Mouse (Mus musculus) frontal cortex, adult 2 months (tissue): ENCODE data around the gene Fn3k. TPM values are rescaled to one million over a fixed set of nuclear protein-coding genes. Genes with fewer than 3 reads are reported as not detected.

Experiments
- DNase-seq, 2 experiments: peaks; one replicate each; pipeline ENCODE4 v3.0.0; 2022; ENCODE audit warnings: low spot score in 1 of 2; ENCODE audit errors: extremely low spot score in 1 of 2
- polyA plus RNA-seq: library from polyadenylated mRNA; depleted of rRNA; stranded (reverse); fragments of >200 nt; gene quantifications from 2 replicates; pipeline ENCODE4 v1.2.3, GENCODE M21; 2012; rRNA removed

Gene Fn3k
- 42.5 and 44.7 TPM in 2 replicates for polyA plus RNA-seq

DNA sequence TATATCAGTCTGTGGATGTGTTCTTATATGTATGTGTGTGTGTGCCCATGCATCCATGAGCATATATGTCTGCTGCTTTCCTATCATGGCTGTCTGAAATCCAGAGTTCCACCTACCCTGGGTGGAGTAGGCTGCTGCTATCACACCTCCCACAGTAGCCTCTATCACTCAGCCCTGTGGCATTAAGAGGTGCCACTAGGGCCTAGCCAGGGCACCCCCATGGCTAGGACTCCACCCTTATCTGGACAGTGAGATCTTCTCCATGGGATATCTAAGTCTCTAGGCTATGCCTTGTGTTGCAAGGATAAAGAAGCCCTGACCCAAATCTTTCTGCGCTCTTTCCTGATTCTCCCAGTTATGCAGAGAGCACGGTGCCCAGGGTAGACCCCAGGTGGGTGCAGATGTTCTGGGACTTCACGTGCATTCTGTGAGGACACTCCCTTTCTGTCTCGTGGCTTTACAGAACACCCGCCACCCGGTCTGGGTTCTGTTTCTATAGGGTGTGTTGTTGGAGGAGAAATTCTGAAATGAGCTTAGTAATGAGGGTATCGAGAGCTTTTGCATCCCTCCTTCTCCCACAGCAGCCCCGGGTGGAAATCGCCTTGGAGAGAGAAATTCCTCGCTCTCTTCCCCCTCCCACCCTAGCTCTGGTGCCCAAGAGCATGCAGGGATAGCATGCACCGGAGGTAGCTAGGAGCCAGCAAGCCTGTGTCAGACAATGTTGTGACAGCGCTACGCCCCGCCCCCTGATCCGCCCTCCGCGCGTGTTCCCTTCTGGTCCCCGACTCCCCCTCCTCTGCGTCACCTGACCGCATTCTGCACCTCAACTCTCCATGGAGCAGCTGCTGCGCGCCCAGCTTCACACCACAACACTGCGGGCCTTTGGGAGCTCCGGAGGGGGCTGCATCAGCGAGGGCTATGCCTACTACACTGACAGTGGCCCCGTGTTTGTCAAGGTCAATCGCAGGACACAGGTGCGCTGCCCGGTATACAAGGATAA lies at the start of gene Fn3k:
TSS of gene Fn3k (plus strand) at position 758 of the 1,000 bp plus-strand sequence.
- DNase-seq: peak; percentile 95 to 97

GRCm38 (mm10) chr11:121387750-121388553 lies 46.8 kb upstream of the Fn3k start, which contains the start of gene Rab40b:
Gene Rab40b (minus strand): TSS chr11:121388251.
- peak; percentile 98 for DNase-seq

DNA sequence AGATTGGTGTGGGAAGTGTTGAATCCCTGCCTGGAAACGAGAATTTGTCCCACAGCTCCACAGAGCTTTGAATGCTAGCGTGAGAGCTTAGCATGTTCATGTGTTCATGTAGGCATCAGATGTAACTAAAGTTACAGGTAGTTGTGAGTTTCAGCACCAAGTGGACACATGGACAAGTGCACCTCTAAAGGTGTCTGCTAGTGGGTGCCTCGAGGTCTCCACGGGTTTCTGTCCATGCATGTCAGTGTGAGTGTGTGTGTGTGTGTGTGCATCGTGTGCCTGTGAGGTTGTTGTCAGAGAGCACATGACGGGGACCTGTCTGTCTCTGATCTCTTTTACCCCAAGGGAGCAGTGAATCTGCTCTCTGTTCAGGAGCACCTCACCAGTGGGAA lies 46.2 kb upstream of the Fn3k start:
- no peak for DNase-seq

- no peak for DNase-seq
These were observed 43.9 kb upstream of the Fn3k start for GRCm38 (mm10) chr11:121390793-121391192.

GRCm38 (mm10) chr11:121392405-121392804 lies 42.3 kb upstream of the Fn3k start:
- no peak for DNase-seq

DNA sequence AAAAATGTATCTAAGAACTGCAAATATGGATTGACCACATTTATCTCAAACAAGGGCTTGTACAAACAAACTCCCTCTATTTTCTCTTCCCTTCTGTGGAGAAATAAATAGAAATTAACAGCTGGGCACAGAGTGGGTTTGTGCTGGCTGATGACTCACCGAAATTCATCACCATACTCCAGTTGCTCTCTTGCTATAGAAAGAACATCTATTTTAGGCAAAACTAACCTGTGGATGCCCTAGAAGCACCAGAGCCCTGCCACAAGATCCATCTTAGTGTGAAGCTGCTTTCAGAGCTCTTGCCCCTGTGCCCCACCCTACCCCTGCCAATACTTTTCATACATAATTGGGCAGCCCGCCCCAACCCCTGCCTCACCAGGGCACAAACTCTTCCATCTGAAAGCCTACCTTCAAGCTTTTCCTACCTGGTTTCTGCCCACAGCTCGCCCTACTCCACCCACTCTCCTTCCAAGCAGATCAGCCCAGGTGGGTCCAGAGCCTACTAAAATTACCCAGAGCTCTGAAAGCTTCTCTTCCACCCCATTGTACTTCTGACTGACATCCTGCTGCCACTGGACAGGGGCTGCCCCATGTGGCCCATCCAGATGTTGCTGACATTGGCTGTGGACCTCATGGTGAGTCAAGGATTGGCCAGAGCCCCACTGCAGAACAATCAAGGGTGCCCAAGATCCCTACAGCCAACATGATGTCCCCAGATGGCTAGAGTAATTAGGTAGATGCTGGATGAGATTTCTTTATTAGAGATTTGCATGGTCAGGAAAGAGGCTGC lies 27.2 kb upstream of the Fn3k start:
- DNase-seq: peak; percentile 78 to 80

DNA sequence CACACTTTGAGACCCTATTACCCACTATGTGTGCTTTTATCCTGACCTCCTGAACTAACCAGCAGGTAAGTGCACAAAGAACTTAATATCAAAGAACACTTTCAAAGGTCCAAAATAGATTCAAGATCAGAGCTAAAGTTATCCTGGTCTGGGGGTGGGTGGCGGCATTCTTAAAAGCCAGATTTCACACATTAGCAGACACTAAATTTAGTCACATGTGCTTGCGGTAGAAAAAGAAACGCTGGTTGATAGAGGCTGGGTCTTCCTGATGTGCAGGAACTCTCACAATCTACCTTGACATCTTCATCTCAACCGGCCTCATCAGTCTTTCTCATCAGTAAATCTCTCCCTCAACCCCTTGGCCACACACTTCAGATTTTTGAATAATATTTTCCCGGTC lies 20.0 kb upstream of the Fn3k start:
- no peak for DNase-seq

- DNase-seq: no peak
These were observed 19.4 kb upstream of the Fn3k start for GRCm38 (mm10) chr11:121415351-121415750.

- no peak for DNase-seq
These were observed 16.7 kb upstream of the Fn3k start for GRCm38 (mm10) chr11:121417971-121418370.

- DNase-seq: peak; percentile 50 to 68
These were observed 15.8 kb upstream of the Fn3k start for GRCm38 (mm10) chr11:121418932-121419331.

DNA sequence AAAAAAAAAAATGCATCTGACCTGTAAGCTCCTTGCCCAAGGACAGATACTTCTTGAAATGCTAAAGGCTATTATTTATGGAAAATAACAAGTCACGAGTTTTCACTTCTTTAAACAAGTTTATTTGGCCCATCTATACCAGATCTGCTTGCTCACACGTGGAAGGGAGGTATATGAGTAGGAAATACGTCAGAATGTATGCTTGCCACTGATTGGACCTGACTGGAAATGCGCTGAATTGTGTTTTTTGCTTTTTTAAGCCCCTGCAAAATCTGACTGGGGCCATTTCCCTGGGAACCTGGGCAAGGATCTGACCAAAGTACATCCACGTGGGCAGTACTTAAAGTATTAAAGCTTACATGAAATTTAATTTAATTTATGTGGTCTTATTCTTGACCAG lies 14.3 kb upstream of the Fn3k start:
- no peak for DNase-seq

- peak; percentile 99 to 100 for DNase-seq
These were observed 13.7 kb upstream of the Fn3k start, which contains the start of gene Fn3krp for GRCm38 (mm10) chr11:121420830-121421552. Gene Fn3krp (plus strand): TSS chr11:121421401.

GRCm38 (mm10) chr11:121421553-121422173 lies 13.1 kb upstream of the Fn3k start:
- no peak for DNase-seq

DNA sequence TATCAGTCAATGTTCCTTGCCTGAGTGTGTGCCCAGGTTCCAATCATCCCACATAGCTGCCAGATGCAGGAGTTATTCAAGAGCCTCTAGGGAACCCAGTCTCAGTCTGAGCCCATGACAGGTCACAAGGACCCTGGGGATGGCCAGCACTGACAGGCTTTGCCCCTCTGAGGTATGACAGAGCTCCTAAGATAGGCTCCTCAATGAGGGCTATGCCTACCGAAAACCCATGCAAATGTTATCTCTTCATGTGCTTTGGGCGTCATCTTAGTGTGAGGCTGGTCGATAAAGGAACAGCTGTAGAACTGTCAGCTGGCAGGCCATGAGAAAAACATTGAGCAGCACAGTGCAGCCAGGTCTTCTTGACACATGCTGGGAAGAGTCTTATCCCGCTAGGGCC lies 1.3 kb upstream of the Fn3k start:
- no peak for DNase-seq

GRCm38 (mm10) chr11:121437236-121437635 lies 2.5 kb downstream of the Fn3k start:
- DNase-seq: no peak

GRCm38 (mm10) chr11:121439686-121440292 lies 5.1 kb downstream of the Fn3k start:
- no peak for DNase-seq

DNA sequence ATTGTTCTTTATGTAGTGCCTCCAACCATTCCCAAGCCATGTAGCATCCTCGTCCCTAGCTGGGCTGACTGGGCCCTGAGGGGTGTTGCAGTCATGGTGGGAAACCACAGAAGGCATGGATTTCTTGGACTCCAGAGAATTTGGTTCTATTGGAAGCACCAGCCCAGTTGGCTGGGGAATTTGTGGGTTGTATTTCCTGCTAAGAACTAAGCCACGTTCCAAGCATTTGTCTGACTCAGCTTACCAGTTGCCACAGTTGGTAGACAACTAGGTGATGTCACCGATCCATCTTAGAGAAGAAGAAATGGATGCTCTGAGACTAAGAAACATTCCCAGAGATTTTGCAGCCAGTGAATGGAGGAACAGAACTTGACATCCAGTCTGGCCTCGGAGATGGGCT lies 6.9 kb downstream of the Fn3k start:
- DNase-seq: no peak

DNA sequence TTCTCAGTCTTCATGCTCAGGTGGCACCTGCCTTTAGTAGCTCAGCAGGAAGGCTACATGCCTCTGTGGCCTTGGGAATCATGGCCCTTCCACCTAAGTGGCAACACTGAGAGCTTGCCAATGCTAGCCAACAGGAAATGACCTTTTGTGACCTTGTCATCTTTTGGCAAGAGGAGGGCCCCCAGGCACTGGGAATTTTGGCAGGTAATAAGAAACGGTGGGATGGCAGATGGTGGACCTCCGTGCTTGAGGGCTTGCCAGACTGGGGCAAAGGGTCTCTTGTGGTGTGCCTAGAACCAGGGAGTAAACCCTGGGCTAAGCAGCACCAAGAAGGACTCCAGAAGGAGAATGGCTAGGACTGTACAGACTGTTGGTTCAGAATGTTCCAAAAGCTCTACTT lies 7.4 kb downstream of the Fn3k start:
- no peak for DNase-seq

- no peak for DNase-seq
These were observed 16.6 kb downstream of the Fn3k start for GRCm38 (mm10) chr11:121451216-121451726.
